Mouse (Mus musculus): ENCODE measurements at regions not wholly inside any gene's neighbourhood (a gene's known extent, or its start where the extent isn't known, plus 50 kb on each side); places are given as distances from the start of the nearest gene placed in this dataset.
"Not testable (repeated sequence)": the region's sequence is repeated elsewhere in the genome, so short reads cannot be mapped to it uniquely, and the experiment has no call there.

DNA sequence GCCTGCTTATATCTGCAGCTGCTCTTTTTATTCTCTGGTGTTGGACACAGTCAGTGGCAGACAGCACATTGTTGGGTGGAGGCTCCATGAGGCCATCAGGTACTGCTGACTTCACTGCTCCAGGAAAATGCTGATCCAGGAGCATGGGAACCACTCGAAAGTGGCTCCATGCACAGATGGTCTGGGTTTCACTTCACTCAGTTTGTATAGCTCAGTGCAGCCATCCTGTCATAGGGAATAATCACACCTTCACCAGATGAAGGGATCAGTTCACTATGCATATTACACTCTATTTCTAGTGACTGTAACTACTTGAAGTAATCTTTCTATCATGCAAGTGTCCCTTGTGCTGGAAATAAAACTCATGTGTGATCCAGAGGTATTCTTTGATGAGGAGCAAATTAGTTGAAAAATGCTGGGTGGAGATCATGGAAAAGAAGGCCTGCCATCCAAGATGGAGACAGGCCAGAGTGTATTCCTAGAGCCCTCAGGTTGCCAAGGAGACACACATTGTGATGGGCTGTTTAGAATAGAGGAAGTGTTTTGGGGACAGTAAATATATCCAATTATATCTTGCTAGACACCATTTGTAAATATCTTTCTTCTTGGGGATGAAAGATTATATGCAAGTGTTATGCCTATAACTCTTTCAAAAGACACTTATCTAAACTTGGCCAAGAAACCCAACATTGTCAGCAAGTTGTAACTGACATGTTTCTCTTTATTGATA is 103.7 kb upstream of the Arhgap42 start:
- no peak for DNase-seq (ENCODE audit: low spot score in 2 of 2)

DNA sequence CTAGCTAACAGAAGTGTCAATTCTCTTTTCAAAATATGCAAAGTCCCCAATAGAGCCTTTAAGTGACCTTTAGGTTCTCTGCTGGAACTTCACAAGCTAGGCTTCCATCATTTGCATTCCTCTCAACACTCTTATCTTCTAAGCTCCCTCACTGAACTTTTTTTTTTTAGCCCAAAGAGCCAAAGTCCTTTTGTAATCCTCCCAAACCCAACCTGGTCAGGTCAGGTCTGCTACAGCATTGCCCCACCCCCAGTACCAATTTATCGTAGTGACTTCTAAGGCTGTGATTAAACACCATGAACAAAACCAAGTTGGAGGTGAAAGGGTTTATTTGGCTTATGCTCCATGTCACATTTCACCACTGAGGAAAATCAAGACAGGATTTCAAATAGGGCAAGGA is 79.7 kb upstream of the Arhgap42 start:
- DNase-seq (ENCODE audit: low spot score in 2 of 2): no peak

DNA sequence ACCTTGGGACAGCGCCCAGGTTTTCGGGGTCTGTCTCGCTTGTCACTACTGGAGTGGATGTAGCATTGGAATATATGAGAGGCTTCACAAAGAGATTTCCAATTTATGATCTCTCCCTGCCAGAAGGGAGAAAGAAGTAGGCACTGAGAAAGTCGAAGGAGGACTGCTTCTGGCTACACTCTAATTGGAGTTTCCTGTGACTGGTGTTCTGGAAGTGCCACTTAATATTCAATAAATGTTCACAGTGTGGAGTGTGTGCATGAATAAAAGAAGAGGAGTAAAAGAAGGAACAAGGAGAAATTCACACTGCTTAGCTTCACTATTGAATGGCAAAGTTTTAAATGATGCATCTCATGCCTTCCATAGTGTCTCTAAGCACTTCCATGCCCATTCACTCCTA is 77.1 kb upstream of the Arhgap42 start:
- DNase-seq (ENCODE audit: low spot score in 2 of 2): no peak

DNA sequence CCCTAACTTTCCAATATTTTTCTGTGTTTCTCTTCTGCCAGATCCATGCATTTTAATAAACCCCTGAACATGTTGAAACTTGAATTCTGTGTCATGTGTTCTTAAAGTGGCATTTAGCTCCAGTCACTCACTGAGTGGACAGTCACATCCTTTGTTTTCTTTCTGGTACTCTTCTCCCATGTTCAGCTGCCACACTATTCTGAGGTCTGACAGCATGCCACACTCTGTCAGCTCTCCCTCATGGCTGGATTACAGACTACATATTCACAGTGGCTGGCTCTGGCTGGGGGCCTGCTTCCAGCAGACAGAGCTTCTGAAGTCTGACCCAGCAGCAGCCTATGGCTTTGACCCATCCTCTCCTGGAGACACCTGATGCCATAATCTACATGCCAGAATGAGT is 73.4 kb upstream of the Arhgap42 start:
- DNase-seq (ENCODE audit: low spot score in 2 of 2): no peak

DNA sequence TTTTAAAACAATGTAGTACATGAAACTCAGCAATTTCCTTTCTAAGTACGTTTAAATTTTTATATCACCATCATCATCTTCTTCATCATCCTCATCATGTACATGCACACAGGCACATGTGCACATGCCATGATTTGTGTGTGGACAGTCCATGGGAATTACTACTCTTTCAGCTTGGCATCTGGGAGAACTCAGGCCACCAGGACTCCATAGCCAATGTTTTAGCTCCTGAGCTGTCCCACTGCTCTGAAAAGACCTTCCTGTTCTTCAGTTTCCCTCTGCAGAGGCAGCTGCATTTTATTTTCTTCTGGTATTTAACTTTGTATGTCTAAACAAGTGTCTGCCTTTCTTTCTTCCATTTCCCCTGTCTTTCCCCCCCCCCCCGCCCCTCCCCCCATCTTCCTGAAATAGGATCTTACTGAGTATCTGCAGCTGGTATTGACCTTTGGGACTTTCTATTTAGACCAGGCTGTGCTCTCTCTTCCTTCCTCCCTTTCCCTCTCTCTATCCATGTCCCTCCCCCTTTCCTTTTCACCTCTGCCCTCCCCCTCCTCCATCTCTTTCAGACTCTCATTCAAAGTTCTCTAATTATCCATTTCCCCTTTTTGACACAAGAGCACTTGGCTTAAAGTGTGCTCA is 72.8 kb upstream of the Arhgap42 start:
- no peak for DNase-seq (ENCODE audit: low spot score in 2 of 2)

DNA sequence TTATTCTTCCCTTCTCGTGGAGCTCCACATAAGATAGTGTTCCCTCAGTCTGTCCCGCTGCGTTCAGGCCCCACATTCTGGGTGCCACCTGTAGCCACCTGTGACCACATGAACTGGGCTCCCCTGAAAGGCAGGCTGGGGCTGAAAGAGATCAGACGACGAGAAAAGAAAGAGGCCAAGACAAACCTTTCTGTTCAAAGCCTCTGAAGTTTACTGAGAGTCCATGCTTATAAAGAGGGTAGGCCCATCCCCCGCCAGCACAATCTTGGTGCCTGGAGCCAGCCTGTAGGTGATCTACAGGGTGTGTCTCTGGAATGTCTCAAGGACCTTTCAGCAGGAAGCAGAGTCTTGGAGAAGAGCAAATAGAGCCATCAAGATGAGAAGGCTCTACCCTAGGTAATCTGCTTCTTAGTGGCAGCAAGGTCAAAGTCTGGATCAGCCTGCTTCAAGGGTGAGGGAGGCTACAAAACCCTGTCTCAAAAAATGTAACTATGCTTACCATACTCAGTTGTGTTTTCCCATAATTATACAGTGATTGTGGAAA is 72.2 kb upstream of the Arhgap42 start:
- DNase-seq (ENCODE audit: low spot score in 2 of 2): not testable (repeated sequence)

DNA sequence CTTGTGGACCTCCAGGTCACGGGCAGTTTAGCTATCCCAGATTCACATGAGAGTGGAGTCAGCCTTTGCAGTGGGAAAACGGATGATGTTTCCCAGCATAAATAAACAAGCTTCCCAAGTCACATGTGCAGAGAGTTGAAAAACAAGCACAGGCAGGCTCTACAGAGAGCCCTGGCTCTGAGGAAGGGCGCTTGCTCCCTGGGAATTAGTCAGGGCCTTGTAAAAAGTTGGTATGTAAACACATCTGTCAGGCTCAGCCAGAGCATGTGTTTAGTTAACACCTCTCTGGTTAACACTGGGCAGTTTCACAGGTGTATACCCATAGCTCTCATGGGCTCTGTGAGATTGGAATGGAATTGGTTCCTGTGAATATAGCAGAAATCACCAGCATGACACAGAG is 51.9 kb upstream of the Arhgap42 start:
- DNase-seq (ENCODE audit: low spot score in 2 of 2): no peak

DNA sequence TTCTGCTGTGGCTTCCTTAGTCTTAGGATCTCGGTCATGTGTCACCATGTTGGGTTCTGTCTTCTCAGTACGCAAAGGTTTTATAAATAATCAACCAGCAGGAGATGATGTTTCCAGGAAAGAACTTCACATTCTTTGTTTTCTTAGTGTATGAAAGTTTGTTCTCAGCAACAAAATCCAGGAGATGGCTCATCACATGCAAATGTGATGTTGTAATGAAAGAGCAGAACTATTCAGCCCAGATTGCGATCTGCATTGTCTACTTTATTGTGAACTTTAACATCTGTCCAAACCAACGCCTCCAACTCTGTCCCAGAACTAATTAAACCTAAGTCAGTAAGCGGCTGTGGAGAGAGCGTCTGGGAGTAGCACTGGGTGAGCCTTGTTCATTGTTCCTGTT is 50.7 kb upstream of the Arhgap42 start:
- DNase-seq (ENCODE audit: low spot score in 2 of 2): no peak
